Comparison of ENCODE assay signal across 8 mouse cellular contexts in genomic region chr9:86744041-86744440, GRCm38 (mm10). TPM values are rescaled to one million over a fixed set of nuclear protein-coding genes. Genes with fewer than 3 reads are reported as not detected.
DNase-seq lines count a peak whose midpoint lies in the region; ATAC-seq and TF ChIP-seq lines count a peak whose summit lies in the region.

No protein-coding gene starts in this region.

- 0 out of 2 replicates have a peak, but pooled peaks cover 8% of the 10 kb centered on the region for H3K27me3 ChIP-seq in heart, embryonic 10.5 days (ENCODE audit: insufficient read depth, poor library complexity, severe bottlenecking)
- H3K27me3 ChIP-seq in lung, postnatal 0 days (replicated peaks; ENCODE audit: insufficient read depth, low read length) = no peaks in the 10 kb centered on the region
- 0 out of 2 replicates have a peak, but pooled peaks cover 3% of the 10 kb centered on the region for H3K27me3 ChIP-seq in intestine, embryonic 15.5 days (replicated peaks)
- no peaks in the 10 kb centered on the region for H3K27me3 ChIP-seq in stomach, embryonic 15.5 days (replicated peaks)

- H3K4me3 ChIP-seq in heart, embryonic 10.5 days = peak overlapping the region; percentile 57
- H3K4me3 ChIP-seq in lung, postnatal 0 days (ENCODE audit: low read depth, low read length) = 0 out of 2 replicates have a peak overlapping the region, but pooled peaks have one; percentile 5
- no peak overlapping the region for H3K4me3 ChIP-seq in intestine, embryonic 15.5 days (replicated peaks)
- H3K4me3 ChIP-seq in stomach, embryonic 15.5 days (replicated peaks) = peak overlapping the region; percentile 36

- no peak for TF ChIP-seq EP300 in lung, postnatal 0 days (IDR thresholded peaks at IDR 0.05)

- ATAC-seq in lung, postnatal 0 days = no peak
- ATAC-seq in intestine, embryonic 15.5 days = no peak
- no peak for ATAC-seq in stomach, embryonic 15.5 days (ENCODE audit: insufficient read depth, low FRiP score, low read depth)
- ATAC-seq in granulocyte monocyte progenitor cell, adult 5-6 weeks (replicated peaks; ENCODE audit: poor library complexity, severe bottlenecking) = no peak

- no peak for TF ChIP-seq CTCF in lung, postnatal 0 days (IDR thresholded peaks at IDR 0.05)

- no peaks in the 10 kb centered on the region for H3K36me3 ChIP-seq in heart, embryonic 10.5 days
- no peaks in the 10 kb centered on the region for H3K36me3 ChIP-seq in lung, postnatal 0 days (ENCODE audit: insufficient read depth, low read length)
- H3K36me3 ChIP-seq in intestine, embryonic 15.5 days = no peaks in the 10 kb centered on the region
- no peaks in the 10 kb centered on the region for H3K36me3 ChIP-seq in stomach, embryonic 15.5 days

- no peak overlapping the region for H3K27ac ChIP-seq in heart, embryonic 10.5 days
- H3K27ac ChIP-seq in lung, postnatal 0 days (ENCODE audit: low read length) = no peak overlapping the region
- H3K27ac ChIP-seq in intestine, embryonic 15.5 days = no peak overlapping the region
- H3K27ac ChIP-seq in stomach, embryonic 15.5 days = no peak overlapping the region

- H3K9me3 ChIP-seq in heart, embryonic 10.5 days = no peaks in the 10 kb centered on the region
- H3K9me3 ChIP-seq in lung, postnatal 0 days (ENCODE audit: low read length) = no peaks in the 10 kb centered on the region
- no peaks in the 10 kb centered on the region for H3K9me3 ChIP-seq in intestine, embryonic 15.5 days
- H3K9me3 ChIP-seq in stomach, embryonic 15.5 days = no peaks in the 10 kb centered on the region

- H3K4me1 ChIP-seq in heart, embryonic 10.5 days = peaks cover 16% of the 10 kb centered on the region
- no peaks in the 10 kb centered on the region for H3K4me1 ChIP-seq in lung, postnatal 0 days (ENCODE audit: insufficient read depth, low read depth, low read length)
- peaks cover 6% of the 10 kb centered on the region; the same call in 1 of the 2 replicates for H3K4me1 ChIP-seq in intestine, embryonic 15.5 days (replicated peaks)
- H3K4me1 ChIP-seq in stomach, embryonic 15.5 days = 0 out of 2 replicates have a peak, but pooled peaks cover 7% of the 10 kb centered on the region

- peak overlapping the region; percentile 37; the same call in 1 of the 2 replicates for H3K4me2 ChIP-seq in lung, postnatal 0 days (replicated peaks; ENCODE audit: low read depth, low read length)
- H3K4me2 ChIP-seq in intestine, embryonic 15.5 days (replicated peaks) = 0 out of 2 replicates have a peak overlapping the region, but pooled peaks have one; percentile 61
- H3K4me2 ChIP-seq in stomach, embryonic 15.5 days = peak overlapping the region; percentile 56

- DNase-seq in heart, embryonic 10.5 days (ENCODE audit: low spot score) = no peak
- DNase-seq in heart, postnatal 4 days = no peak
- DNase-seq in lung, postnatal 0 days (ENCODE audit: low spot score) = no peak
- DNase-seq in lung, adult 18-20 months = no peak
- no peak for DNase-seq in thymus, postnatal 10 days (ENCODE audit: low spot score in 2 of 2)

- H3K9ac ChIP-seq in lung, postnatal 0 days (replicated peaks; ENCODE audit: low read depth) = no peak overlapping the region
- H3K9ac ChIP-seq in intestine, embryonic 15.5 days = no peak overlapping the region
- H3K9ac ChIP-seq in stomach, embryonic 15.5 days = no peak overlapping the region

- WGBS in heart, embryonic 10.5 days = 40% methylated on average over 5 of the region's 5 CpGs
- WGBS in lung, postnatal 0 days = 26% methylated on average over 5 of the region's 5 CpGs
- 25% methylated on average over 5 of the region's 5 CpGs for WGBS in intestine, embryonic 15.5 days
- WGBS in stomach, embryonic 15.5 days = 29% methylated on average over 5 of the region's 5 CpGs

RNA-seq across cellular contexts. Expression of gene Prss35, which starts 0.6 kb away (rescaled TPM):
- polyA plus RNA-seq in heart, embryonic 10.5 days (2016; fragmentation: Nextera tagmentation; extraction: Ambion mirVana) = 8.1 and 9.2 TPM in 2 replicates
- total RNA-seq in heart, postnatal 4 days (2021) = 1 to 10 TPM; 6.6 to 7.7 TPM
- 18.0 and 29.2 TPM in 2 replicates for polyA plus RNA-seq in lung, postnatal 0 days (2015; fragmentation: Nextera tagmentation; extraction: Ambion mirVana)
- polyA plus RNA-seq in intestine, embryonic 15.5 days (2015; fragmentation: Nextera tagmentation; extraction: Ambion mirVana) = 14.3 and 16.4 TPM in 2 replicates
- polyA plus RNA-seq in stomach, embryonic 15.5 days (2015; fragmentation: Nextera tagmentation; extraction: Ambion mirVana) = 15.8 and 17.5 TPM in 2 replicates
- not detected in 2 replicates for total RNA-seq in granulocyte monocyte progenitor cell, adult 5-6 weeks (2014; fragmentation: Nextera tagmentation)
- not detected in 2 replicates for total RNA-seq in granulocyte monocyte progenitor cell, adult 5-6 weeks (2017)

RNA-seq across cellular contexts. Expression of gene Me1, which starts 48.3 kb away (rescaled TPM):
- polyA plus RNA-seq in heart, embryonic 10.5 days (2016; fragmentation: Nextera tagmentation; extraction: Ambion mirVana) = 26.1 and 39.1 TPM in 2 replicates
- 10 to 100 TPM; 42.5 to 46.4 TPM for total RNA-seq in heart, postnatal 4 days (2021)
- 48.7 and 51.1 TPM in 2 replicates for polyA plus RNA-seq in lung, postnatal 0 days (2015; fragmentation: Nextera tagmentation; extraction: Ambion mirVana)
- polyA plus RNA-seq in intestine, embryonic 15.5 days (2015; fragmentation: Nextera tagmentation; extraction: Ambion mirVana) = 21.2 and 22.9 TPM in 2 replicates
- 19.3 and 22.5 TPM in 2 replicates for polyA plus RNA-seq in stomach, embryonic 15.5 days (2015; fragmentation: Nextera tagmentation; extraction: Ambion mirVana)
- total RNA-seq in granulocyte monocyte progenitor cell, adult 5-6 weeks (2014; fragmentation: Nextera tagmentation) = not detected in 2 replicates
- not detected in 2 replicates for total RNA-seq in granulocyte monocyte progenitor cell, adult 5-6 weeks (2017)
